Mouse (Mus musculus) left cerebral cortex, adult 2 months (tissue): ENCODE results near the gene Carns1. TPM values are rescaled to one million over a fixed set of nuclear protein-coding genes. Genes with fewer than 3 reads are reported as not detected.

Source experiments
- DNase-seq, 2 experiments: peaks; one replicate each; pipeline ENCODE4 v3.0.0; 2021 to 2022; ENCODE audit warnings: low spot score in 2 of 2, mixed read lengths in 1 of 2; ENCODE audit errors: extremely low spot score in 1 of 2
- H3K27ac ChIP-seq: fragments of 200-600 bp; 2 replicates; pipeline ENCODE4 v1.8.1; 2022
- H3K4me3 ChIP-seq: fragments of 200-600 bp; 2 replicates; pipeline ENCODE4 v1.8.1; 2022
- CTCF ChIP-seq: fragments of 200-600 bp; IDR thresholded peaks from 2 replicates; pipeline ENCODE4 v1.8.1; 2022; ENCODE audit warnings: antibody characterized with exemption, mild to moderate bottlenecking, moderate library complexity
- intact Hi-C: fragments of 180-260 bp; cut with DNase I; formaldehyde crosslinking; loops from one replicate; pipeline ENCODE4 v1.15.1; 2025
- long read RNA-seq, 2 experiments: library from polyadenylated mRNA; stranded (forward); transcript quantifications; one replicate each; pipeline ENCODE4 v2.0.0; 2021; ENCODE audit warnings: borderline mapping rate in 2 of 2
- total RNA-seq, 2 experiments: library from RNA; stranded (reverse); gene quantifications; 2 replicates each; pipeline ENCODE4 v1.2.3; 2021

Gene Carns1
- total RNA-seq: 1 to 10 TPM; 6.9 to 7.3 TPM
- long read RNA-seq, experiment 1, partial matches to known transcripts: 3 of 9 reads
- long read RNA-seq, experiment 1, other reads (novel, unspliced or antisense): 4 of 9 reads
- long read RNA-seq, experiment 2, partial matches to known transcripts: 3 of 6 reads
- long read RNA-seq, experiment 2, other reads (novel, unspliced or antisense): 2 of 6 reads

- Histone ChIP-seq H3K4me3 (no peak within 1 kb of the TSS), H3K27ac (peak within 1 kb of the TSS; percentile 69)
- intact Hi-C loops: no loop called here
- TF ChIP-seq CTCF: no peak
- no peak for DNase-seq
These were observed at the start of gene Carns1 for GRCm38 (mm10) chr19:4175368-4175947. TSS of gene Carns1 (minus strand) at chr19:4175479.

GRCm38 (mm10) chr19:4222165-4222564, 46.9 kb upstream of the Carns1 start:
- no peak for TF ChIP-seq CTCF
- intact Hi-C loops: no loop called here
- H3K4me3 ChIP-seq: no peak overlapping the region
- DNase-seq: no peak
- no peak overlapping the region for H3K27ac ChIP-seq

GRCm38 (mm10) chr19:4220957-4221743, 45.9 kb upstream of the Carns1 start:
- intact Hi-C loops: no loop called here
- DNase-seq: no peak
- no peak for TF ChIP-seq CTCF
- H3K4me3 ChIP-seq: no peak overlapping the region
- H3K27ac ChIP-seq: no peak overlapping the region

DNA sequence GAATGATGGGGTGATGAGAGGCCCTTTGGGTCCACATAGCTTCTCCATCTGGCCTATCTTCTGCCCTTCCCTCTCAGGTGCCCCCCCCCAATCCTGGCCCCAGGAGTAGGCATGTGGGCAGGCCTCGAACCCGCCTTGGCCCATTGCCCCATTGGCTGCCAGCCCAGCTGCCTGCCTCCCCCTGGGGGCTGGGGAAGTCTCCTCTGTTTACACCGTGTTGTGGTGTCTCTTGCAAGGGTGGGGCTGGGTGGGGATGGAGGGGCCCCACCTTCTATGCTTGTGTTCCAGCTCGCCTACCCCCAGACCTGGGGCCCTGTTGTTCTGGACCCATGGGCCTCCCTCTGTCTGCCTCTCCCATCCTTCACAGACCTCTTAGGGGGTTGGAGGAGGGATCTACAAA, 45.1 kb upstream of the Carns1 start:
- Histone ChIP-seq H3K27ac (no peak overlapping the region), H3K4me3 (no peak overlapping the region)
- no peak for TF ChIP-seq CTCF
- intact Hi-C loops: no loop called here
- no peak for DNase-seq

GRCm38 (mm10) chr19:4219943-4220342, 44.7 kb upstream of the Carns1 start:
- DNase-seq: no peak
- no peak for TF ChIP-seq CTCF
- Histone ChIP-seq H3K4me3 (no peak overlapping the region), H3K27ac (no peak overlapping the region)
- intact Hi-C loops: no loop called here

DNA sequence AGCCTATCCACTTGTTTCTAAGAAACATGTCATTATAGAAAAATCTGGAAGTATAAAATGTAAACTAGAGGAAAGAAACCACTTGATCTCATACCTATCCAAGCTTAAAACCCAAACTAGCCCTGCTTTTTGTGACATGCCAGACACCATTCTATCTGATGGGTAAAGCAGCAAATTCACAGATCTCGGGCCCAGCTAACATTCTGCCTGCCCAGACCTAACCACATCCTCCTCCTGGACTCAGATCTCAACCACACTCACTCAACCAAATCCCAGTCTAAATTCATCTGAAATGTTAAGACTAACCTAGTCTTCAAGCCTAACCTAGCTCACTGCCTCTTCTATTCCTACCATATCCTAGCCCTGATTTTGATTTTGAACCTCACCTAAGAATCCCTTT, 43.5 kb upstream of the Carns1 start:
- H3K27ac ChIP-seq: no peak overlapping the region
- intact Hi-C loops: no loop called here
- no peak for DNase-seq
- no peak overlapping the region for H3K4me3 ChIP-seq
- no peak for TF ChIP-seq CTCF

DNA sequence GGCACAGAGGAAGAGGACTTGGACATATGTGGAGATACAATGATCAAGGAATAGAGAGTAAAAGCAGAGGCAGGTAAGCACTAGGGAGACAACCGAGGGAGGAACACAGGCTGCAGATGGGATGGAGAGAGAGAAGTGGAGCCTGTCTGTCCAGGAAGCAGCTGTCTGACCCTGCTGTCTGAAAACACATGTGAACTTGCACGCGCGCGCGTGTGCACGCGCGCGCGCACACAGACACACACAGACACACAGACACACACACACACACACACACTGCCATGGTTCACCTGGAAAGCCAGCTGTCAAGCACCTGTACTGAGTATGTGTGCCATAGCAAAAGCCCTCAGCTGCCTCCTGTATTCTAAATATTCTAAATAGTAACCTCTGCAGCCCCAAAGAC, 43.0 kb upstream of the Carns1 start:
- TF ChIP-seq CTCF: no peak
- Histone ChIP-seq H3K4me3 (no peak overlapping the region), H3K27ac (no peak overlapping the region)
- intact Hi-C loops: no loop called here
- DNase-seq: no peak

- no peak overlapping the region for H3K27ac ChIP-seq
- intact Hi-C loops: no loop called here
- no peak for TF ChIP-seq CTCF
- no peak overlapping the region for H3K4me3 ChIP-seq
- DNase-seq: no peak
These were observed 42.6 kb upstream of the Carns1 start for GRCm38 (mm10) chr19:4217855-4218254.

GRCm38 (mm10) chr19:4217140-4217539, 41.9 kb upstream of the Carns1 start:
- no peak overlapping the region for H3K4me3 ChIP-seq
- intact Hi-C loops: no loop called here
- TF ChIP-seq CTCF: no peak
- H3K27ac ChIP-seq: no peak overlapping the region
- no peak for DNase-seq

DNA sequence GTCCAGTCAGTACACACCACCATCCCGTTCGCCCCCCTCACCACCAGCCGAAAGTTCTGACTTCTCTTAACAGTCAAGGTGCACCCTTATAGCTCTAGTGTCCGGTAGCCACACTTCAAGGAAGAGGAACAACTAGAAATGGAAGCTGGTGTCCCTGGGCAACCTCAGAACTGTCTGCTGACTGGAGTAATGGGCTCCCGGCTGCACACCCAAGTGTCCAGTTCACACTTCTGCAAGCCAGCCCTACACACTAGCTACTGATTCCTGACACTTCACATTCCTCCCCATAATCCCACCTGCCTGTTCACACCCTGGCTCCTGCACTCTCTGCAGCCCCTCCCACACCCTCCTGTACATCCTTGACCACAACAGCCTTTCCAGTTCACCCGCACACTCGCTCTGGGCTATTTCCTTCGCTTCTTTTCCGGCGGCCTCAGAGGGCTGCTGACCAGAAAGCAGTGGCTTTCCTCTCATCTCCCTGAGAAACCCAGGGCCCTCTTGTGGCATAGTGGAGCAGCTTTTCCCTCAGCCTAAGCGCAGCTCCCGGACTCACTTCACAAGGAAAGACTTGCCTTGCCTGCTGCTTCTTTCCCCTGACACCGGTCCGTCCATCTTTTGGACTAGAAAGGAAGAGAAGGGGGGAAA, 40.9 kb upstream of the Carns1 start:
- no peak overlapping the region for H3K27ac ChIP-seq
- DNase-seq: no peak
- H3K4me3 ChIP-seq: no peak overlapping the region
- intact Hi-C loops: no loop called here
- peak; percentile 59 for TF ChIP-seq CTCF

DNA sequence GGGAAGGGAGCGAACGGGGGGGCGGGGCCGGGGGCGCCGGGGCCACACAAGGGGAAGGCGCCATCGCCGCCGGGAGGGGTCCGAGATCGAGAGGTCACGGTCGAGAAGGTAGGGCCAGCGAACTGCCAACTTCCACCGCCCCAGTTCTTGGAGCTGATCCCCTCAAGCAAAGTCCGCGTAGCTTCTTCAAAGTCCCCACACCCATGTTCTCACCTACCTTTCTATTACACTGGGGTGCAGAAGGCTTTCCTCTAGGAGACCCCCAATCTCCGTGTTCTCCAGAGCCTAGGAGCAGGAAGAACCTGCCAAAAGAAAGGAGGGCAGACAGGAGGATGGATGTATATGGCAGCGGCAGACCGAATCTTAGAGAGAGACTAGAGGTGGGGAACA, 40.2 kb upstream of the Carns1 start:
- no peak for DNase-seq
- no peak for TF ChIP-seq CTCF
- Histone ChIP-seq H3K4me3 (peak overlapping the region; percentile 47), H3K27ac (no peak overlapping the region)
- intact Hi-C loops: no loop called here

- H3K4me3 ChIP-seq: peak overlapping the region; percentile 47
- TF ChIP-seq CTCF: no peak
- no peak for DNase-seq
- H3K27ac ChIP-seq: no peak overlapping the region
- intact Hi-C loops: no loop called here
These were observed 39.6 kb upstream of the Carns1 start for GRCm38 (mm10) chr19:4214771-4215450.
